Mouse (Mus musculus) cerebellum, postnatal 36 days (tissue): ENCODE data around the gene Mpz.

ENCODE experiments used
- DNase-seq, 2 experiments: peaks; one replicate each; pipeline ENCODE4 v3.0.0; 2021 to 2022; ENCODE audit warnings: mixed read lengths in 2 of 2

Gene Mpz

GRCm38 (mm10) chr1:171189476-171190114 is 39.1 kb downstream of the Mpz start:
- no peak for DNase-seq

GRCm38 (mm10) chr1:171190832-171191231 is 40.3 kb downstream of the Mpz start:
- DNase-seq: no peak

GRCm38 (mm10) chr1:171192283-171192682 is 41.8 kb downstream of the Mpz start:
- DNase-seq: no peak

DNA sequence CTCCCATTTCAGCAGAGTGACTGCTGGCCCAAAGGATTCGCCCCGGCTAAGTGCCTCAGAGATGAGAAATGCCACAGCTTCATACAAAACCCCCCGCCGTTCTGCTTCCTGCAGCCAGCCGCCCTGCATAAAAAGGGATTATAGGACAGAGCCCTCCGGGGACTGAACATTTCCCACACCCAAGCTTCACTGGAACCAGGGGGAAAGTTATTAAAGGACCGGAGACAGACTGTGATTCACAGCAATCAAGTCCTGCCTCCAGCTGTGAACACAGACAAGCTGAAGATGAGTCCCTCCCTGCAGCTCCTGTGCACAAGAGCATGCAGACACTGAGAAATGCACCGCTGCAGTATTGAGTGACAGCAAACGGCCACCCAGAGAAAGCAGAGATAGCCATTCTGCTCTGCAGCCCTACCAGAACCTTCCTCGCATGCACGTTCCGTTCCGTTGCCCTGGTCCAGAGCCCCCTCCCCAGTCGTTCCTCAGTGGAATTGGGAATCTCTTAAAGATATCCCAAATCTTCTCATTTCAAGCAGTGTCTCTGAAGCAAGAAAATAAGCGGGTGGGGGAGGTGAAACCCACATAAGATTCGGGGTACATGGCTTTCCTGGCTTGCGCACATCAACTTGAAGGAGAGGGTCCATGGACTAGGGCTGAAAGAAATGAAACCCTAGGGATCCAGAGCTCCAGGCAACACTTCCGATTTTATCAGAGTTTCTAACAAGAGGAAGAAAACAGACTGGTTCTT is 42.8 kb downstream of the Mpz start:
- no peak for DNase-seq

DNA sequence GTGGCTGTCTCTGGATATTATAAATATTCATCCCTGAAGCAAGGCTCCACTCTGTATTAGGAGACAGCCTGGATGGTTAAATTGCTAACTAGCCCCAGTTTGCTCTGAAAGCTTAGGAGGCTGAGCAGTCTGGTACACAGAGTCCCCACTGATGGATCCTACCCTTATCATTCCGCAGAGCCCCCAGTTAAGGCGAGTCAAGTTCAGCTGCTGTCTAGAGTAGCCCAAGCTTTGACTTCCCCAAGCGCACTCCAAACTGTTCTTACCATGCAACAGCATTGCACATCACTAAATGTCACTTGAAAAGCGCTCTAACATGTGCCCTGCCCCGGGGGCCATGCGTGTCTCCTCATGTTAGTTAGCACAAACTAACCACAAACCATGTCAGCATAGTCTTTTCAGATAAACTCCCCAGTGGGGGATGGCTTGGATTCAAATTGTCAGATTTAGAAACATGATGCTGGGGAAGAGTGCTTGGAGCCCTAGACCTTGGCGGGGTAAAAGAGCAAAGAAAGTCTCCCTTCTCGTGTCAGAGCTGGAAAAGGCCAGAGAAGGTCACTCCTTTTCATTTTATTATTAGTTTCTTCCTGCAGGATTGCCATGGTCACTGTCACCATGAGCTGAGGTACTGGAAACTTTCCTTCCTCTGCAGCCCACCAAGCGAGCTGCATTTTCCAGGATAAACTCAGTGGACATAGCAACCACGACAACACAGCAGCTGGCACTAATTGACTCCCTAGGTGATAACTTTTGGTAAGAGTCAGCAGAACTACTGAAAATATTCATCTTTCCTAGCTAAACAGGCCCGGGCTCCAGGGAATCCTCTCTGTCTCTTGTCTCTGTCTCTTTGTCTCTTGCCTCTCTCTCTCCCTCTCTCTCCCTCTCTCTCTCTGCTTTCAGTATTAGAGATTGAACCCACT is 43.7 kb downstream of the Mpz start:
- DNase-seq: no peak

GRCm38 (mm10) chr1:171195046-171195822 is 44.7 kb downstream of the Mpz start:
- no peak for DNase-seq

GRCm38 (mm10) chr1:171195887-171196397 is 45.4 kb downstream of the Mpz start, which contains the start of gene Pcp4l1:
Pcp4l1 (minus strand) TSS chr1:171196268.
- DNase-seq: peak; percentile 54 to 58

DNA sequence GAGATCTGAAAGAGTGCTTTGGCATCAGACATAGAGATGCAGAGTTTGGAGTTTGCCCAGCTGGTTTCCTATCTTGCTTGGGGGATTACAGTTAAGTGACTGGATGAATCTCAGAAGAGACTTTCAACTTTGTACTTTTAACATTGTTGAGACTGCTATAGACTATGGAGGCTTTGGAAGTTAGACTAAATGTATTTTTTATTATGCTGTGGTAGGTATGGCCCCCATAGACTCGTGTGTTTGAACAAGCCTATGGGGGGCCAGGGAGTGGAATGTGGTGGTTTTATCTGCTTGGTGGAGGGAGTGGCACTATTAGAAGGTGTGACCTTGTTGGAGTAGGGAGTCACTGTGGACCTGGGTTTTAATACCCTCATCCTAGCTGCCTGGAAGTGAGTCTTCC is 49.0 kb downstream of the Mpz start:
- no peak for DNase-seq

DNA sequence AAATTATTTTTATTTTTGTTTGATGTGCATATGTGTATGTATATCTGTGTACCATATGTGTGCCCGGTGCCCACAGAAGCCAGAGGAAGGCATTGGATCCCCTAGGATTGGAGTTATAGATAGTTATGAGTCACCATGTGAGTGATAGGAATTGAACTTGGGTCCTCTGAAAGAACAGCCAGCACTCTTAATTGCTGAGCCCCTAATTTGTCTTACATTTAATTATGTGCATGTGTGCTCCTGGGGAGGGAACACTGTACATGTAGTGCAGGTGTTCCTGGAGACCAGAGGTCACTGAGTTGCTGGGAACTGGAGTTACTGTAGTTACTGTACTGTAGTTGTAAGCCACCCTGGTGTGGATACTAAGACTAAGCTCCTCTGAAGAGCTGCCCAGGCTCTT is 50.3 kb downstream of the Mpz start:
- no peak for DNase-seq

DNA sequence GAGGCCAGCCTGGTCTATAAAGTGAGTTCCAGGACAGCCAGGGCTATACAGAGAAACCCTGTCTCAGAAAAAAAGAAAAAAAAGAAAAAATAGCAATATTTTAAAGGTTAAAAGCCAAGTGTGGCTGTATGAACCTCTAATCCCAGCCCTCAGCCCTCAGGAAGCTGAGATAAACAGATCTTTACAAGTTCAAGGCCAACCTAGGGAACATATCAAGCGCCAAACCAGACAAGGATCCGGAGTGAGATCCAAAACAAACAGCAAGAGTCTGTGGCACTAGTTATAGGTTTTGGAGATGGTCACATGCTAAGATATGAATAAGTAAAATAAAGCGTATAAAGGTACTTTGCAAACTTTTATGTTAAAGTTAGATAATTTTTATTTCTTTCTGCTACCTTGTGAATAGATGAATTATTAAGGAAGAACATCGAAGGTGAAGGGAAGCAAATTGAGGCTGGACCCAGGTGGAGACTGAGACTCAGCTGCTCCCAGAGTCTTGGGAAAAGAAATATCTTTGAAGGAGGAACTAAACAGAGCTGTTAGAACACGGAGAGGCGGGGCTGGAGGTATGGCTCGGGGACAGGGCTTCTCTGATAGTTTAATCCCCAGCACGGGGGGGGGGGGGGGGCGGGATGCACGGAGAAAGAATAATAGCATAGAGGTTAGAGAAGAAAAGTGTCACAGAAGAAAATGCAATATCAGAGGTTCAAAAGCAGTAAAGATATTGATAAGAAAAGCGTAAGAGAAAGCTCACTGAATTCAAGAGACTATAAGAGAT is 53.1 kb downstream of the Mpz start:
- no peak for DNase-seq

DNA sequence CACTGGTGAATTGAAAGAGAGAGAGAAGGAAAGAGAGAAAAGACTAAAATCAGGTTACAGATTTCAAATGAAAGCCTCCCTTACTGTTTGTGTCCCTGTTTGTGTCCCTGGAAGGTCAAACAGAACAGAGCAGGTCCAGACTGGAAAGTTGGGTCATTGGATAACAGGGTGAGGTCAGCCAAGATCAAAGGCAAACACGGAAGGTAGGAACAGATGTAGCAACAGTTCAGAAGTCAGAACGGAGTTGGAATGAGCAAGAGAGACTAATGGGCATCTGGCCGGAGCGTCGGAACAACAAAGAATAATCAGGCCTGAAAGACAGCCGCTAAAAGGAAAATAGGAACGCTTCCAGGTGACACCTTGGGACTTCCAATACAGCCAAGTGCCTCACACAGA is 53.7 kb downstream of the Mpz start:
- no peak for DNase-seq

DNA sequence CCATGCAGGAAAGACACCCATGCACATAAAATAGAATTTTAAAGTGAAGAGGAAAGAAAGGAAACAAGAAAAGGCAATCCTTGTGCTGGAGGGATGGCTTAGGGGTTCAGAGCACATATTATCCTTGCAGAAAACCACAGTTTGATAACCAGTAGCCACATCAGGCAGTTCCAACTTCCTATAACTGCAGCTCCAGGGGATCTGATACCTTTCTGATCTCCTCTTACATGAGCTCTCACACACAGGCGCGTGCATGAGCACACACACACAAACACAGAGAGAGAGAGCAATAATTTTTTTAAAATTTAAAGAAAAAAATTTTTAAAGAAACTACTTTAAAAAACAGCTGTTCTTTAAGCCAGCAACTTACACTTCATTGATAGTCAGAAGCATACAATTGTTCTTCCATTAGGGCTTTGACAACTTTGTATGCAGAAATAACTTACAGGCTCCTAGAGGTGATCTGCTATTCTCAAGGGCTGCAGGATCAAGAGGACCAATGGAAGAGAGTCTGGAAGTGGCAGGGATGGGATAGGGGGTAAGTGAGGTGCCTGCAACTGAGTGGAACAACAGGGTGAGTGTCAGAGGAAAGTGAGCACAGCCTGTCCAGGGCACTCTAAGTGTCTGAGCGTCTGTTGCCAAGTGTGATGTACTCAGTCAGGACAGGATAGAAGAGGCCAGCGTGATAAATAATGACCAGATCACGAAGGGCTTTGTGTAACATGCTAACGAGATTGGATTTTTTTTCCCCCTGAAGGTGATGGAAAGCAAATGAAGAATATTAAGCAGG is 55.4 kb downstream of the Mpz start:
- no peak for DNase-seq

GRCm38 (mm10) chr1:171209409-171209808 is 58.9 kb downstream of the Mpz start:
- DNase-seq: no peak
